Mouse (Mus musculus): ENCODE data around the gene Necab3. TPM values are rescaled to one million over a fixed set of nuclear protein-coding genes. Genes with fewer than 3 reads are reported as not detected.

Necab3 gene
- polyA plus RNA-seq, 1 experiment from 2014 or later = 2.5 TPM

DNA sequence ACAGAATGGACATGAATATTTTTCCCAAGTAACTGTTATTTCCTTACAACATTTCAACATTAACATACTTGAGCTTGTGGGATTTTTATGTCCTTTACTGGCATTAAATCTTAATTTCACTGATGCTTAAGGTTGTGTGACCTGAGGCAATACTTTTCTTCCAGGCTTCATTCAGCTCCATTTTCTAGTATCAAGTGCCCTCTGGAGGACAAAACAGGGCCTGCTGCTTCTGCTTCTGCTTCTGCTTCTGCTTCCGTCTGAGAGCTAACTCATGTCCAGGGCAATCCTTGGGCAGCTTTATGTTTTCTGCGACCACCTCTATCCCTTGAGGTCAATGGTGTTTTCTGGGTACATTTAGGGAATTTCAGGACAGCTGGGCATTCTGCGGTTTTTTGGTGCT, 19.0 kb downstream of the Necab3 start:
- no peak overlapping the region for H3K27ac ChIP-seq (ENCODE audit: low read depth, low read length)
- no peak for ATAC-seq (ENCODE audit: low FRiP score, low TSS enrichment)
- H3K9me3 ChIP-seq (ENCODE audit: control insufficient read depth, low read length) = no peaks in the 10 kb centered on the region
- H3K27me3 ChIP-seq (ENCODE audit: control insufficient read depth, insufficient read depth, low read length) = no peaks in the 10 kb centered on the region
- WGBS = 85% methylated on average over 3 of the region's 3 CpGs
- peaks cover 24% of the 10 kb centered on the region for H3K36me3 ChIP-seq (ENCODE audit: control insufficient read depth, insufficient read depth, low read length)
- H3K4me1 ChIP-seq (ENCODE audit: control insufficient read depth, insufficient read depth, low read length) = no peaks in the 10 kb centered on the region
- no peak overlapping the region for H3K4me2 ChIP-seq (replicated peaks; ENCODE audit: low read depth, low read length)
- H3K9ac ChIP-seq (ENCODE audit: low read depth, low read length) = no peak overlapping the region
- no peak overlapping the region for H3K4me3 ChIP-seq (ENCODE audit: low read length)

DNA sequence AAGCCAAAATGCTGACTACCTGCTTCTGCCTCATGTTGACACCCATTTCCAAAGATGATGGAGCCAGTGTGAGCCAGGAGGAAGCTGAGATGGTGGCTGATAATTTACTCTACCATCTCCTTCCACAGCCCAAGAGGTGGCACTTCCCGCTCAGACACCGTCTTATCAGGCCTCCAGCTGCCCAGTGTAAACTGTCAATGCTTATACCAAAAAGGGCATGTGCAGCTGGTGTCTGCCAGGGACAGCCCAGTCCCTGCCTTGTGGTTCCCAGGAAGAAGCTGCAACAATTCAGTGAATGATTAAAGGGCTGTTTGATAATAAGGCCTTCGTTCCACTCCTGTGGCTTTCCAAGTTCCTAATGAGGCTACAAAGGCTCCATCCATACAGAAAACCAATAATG, 20.0 kb downstream of the Necab3 start:
- Histone ChIP-seq H3K4me2 (replicated peaks; ENCODE audit: low read depth, low read length) (no peak overlapping the region), H3K27me3 (ENCODE audit: control insufficient read depth, insufficient read depth, low read length) (no peaks in the 10 kb centered on the region), H3K9me3 (ENCODE audit: control insufficient read depth, low read length) (no peaks in the 10 kb centered on the region), H3K9ac (ENCODE audit: low read depth, low read length) (no peak overlapping the region), H3K4me3 (ENCODE audit: low read length) (no peak overlapping the region), H3K4me1 (ENCODE audit: control insufficient read depth, insufficient read depth, low read length) (no peaks in the 10 kb centered on the region), H3K27ac (ENCODE audit: low read depth, low read length) (no peak overlapping the region), H3K36me3 (ENCODE audit: control insufficient read depth, insufficient read depth, low read length) (peaks cover 27% of the 10 kb centered on the region)
- no peak for ATAC-seq (ENCODE audit: low FRiP score, low TSS enrichment)
- WGBS = 69% methylated on average over 3 of the region's 3 CpGs

DNA sequence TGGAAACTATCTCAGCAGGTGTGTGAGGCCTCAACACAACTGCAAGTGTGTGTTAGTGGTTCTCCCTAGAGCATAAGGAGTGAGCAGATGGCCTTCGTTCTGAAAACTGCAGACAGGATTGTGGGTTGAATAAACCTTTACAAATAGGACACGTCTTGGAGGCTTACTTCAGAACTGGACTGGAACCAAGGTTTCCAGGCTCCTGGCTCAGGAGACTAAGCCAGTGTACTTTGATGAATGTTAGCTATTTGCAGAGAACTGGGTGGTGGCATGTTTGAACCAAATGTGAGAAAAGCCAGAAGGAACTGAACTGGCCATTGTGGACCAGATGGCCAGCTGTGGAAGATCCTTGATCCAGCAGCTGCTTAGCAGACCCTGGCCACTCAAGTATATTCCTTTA, 20.4 kb downstream of the Necab3 start:
- Histone ChIP-seq H3K4me1 (ENCODE audit: control insufficient read depth, insufficient read depth, low read length) (no peaks in the 10 kb centered on the region), H3K4me2 (replicated peaks; ENCODE audit: low read depth, low read length) (no peak overlapping the region), H3K9ac (ENCODE audit: low read depth, low read length) (no peak overlapping the region), H3K36me3 (ENCODE audit: control insufficient read depth, insufficient read depth, low read length) (peaks cover 29% of the 10 kb centered on the region), H3K9me3 (ENCODE audit: control insufficient read depth, low read length) (no peaks in the 10 kb centered on the region), H3K27me3 (ENCODE audit: control insufficient read depth, insufficient read depth, low read length) (no peaks in the 10 kb centered on the region), H3K27ac (ENCODE audit: low read depth, low read length) (no peak overlapping the region), H3K4me3 (ENCODE audit: low read length) (no peak overlapping the region)
- no peak for ATAC-seq (ENCODE audit: low FRiP score, low TSS enrichment)
- whole genome bisulfite sequencing = 78% methylated on average over 2 of the region's 2 CpGs

DNA sequence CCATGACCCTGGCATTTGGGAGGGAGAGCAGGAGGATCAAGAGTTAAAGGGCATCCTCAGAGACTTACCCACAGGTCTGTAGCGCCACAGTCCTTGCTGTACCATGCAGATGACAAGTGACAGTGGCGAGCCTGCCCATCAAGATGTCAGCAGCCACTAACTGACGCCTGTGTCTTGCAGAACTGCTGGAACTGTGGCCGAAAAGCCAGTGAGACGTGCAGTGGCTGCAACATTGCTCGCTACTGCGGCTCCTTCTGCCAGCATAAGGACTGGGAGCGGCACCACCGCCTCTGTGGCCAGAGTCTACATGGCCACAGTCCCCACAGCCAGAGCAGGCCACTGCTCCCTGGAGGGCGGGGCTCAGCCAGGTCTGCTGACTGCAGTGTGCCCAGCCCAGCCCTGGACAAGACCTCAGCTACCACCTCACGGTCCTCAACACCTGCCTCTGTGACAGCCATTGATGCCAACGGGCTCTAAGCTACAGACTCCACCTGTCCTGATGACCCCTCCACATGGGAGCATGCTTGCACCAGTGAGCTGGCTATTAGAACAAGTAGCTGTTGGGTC, 23.9 kb downstream of the Necab3 start:
- peaks cover 50% of the 10 kb centered on the region for H3K36me3 ChIP-seq (ENCODE audit: control insufficient read depth, insufficient read depth, low read length)
- WGBS = 91% methylated on average over 12 of the region's 12 CpGs
- no peaks in the 10 kb centered on the region for H3K9me3 ChIP-seq (ENCODE audit: control insufficient read depth, low read length)
- no peaks in the 10 kb centered on the region for H3K27me3 ChIP-seq (ENCODE audit: control insufficient read depth, insufficient read depth, low read length)
- H3K9ac ChIP-seq (ENCODE audit: low read depth, low read length) = no peak overlapping the region
- H3K4me1 ChIP-seq (ENCODE audit: control insufficient read depth, insufficient read depth, low read length) = no peaks in the 10 kb centered on the region
- no peak overlapping the region for H3K4me3 ChIP-seq (ENCODE audit: low read length)
- H3K27ac ChIP-seq (ENCODE audit: low read depth, low read length) = no peak overlapping the region
- no peak overlapping the region for H3K4me2 ChIP-seq (replicated peaks; ENCODE audit: low read depth, low read length)
- no peak for ATAC-seq (ENCODE audit: low FRiP score, low TSS enrichment)

DNA sequence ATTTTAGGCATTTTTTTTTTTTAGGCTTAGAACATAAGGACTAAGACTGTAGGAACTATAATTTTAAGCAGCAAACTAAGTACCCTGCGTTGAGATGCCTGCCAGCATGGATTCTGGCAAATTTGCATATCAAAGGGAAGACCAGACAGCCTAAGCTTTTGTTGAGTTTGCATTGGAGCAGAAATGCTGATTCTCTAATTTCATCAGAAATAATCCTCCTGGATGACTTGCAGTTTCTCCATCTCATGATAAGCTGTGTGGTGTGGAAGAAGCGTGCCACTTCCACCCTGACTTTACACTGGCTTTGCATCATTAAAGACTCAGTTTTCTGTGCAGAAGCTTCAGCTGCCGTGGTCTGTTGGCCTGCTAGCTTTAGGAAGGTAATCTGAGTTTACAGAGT, 25.8 kb downstream of the Necab3 start:
- 76% methylated on average over 3 of the region's 3 CpGs for WGBS
- Histone ChIP-seq H3K4me2 (replicated peaks; ENCODE audit: low read depth, low read length) (no peak overlapping the region), H3K36me3 (ENCODE audit: control insufficient read depth, insufficient read depth, low read length) (peaks cover 54% of the 10 kb centered on the region), H3K4me1 (ENCODE audit: control insufficient read depth, insufficient read depth, low read length) (no peaks in the 10 kb centered on the region), H3K4me3 (ENCODE audit: low read length) (no peak overlapping the region), H3K9ac (ENCODE audit: low read depth, low read length) (no peak overlapping the region), H3K27me3 (ENCODE audit: control insufficient read depth, insufficient read depth, low read length) (no peaks in the 10 kb centered on the region), H3K27ac (ENCODE audit: low read depth, low read length) (no peak overlapping the region), H3K9me3 (ENCODE audit: control insufficient read depth, low read length) (no peaks in the 10 kb centered on the region)
- ATAC-seq (ENCODE audit: low FRiP score, low TSS enrichment) = no peak

DNA sequence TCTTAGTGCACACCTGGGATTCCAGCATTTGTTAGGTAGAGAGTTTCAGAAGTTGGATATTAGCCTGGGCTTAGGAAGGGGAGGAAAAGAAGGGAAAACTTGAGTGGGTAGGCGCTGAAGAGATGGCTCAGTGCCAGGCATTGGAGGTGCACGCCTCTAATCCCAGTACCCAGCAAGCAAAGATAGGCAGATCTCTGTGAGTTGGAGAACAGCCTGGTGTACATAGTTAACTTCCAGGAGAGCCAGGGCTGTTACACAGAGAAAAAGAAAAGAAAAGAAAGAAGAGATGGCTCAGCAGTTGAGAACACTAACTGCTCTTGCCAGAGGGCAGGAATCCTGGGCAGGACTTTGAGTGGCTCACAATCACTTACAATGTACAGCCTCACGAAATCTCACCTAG, 32.2 kb downstream of the Necab3 start:
- no peaks in the 10 kb centered on the region for H3K27me3 ChIP-seq (ENCODE audit: control insufficient read depth, insufficient read depth, low read length)
- ATAC-seq (ENCODE audit: low FRiP score, low TSS enrichment) = no peak
- H3K4me2 ChIP-seq (replicated peaks; ENCODE audit: low read depth, low read length) = no peak overlapping the region
- no peaks in the 10 kb centered on the region for H3K9me3 ChIP-seq (ENCODE audit: control insufficient read depth, low read length)
- no peak overlapping the region for H3K27ac ChIP-seq (ENCODE audit: low read depth, low read length)
- peaks cover 51% of the 10 kb centered on the region for H3K36me3 ChIP-seq (ENCODE audit: control insufficient read depth, insufficient read depth, low read length)
- 92% methylated on average over 3 of the region's 3 CpGs for WGBS
- H3K4me3 ChIP-seq (ENCODE audit: low read length) = no peak overlapping the region
- H3K4me1 ChIP-seq (ENCODE audit: control insufficient read depth, insufficient read depth, low read length) = no peaks in the 10 kb centered on the region
- no peak overlapping the region for H3K9ac ChIP-seq (ENCODE audit: low read depth, low read length)

DNA sequence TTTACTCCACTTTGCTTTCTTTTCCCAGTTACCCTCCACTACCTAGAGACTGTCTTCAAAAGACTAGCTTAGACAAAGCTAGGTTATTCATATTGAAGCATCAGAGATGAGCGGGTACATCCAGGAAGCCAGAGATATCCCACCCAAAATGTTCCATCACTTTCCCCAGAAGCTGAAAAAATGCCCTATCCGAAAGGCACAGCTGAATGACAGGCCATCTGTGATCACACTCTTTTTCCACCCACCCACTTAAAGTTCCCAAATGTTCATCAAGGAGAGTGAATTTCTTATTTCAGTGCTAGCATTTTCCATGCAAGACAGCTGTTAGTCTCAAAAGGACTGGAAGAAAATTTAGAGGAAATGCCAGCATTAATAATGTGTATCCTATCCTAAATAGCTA, 33.4 kb downstream of the Necab3 start:
- no peak overlapping the region for H3K9ac ChIP-seq (ENCODE audit: low read depth, low read length)
- 91% methylated on average over 2 of the region's 2 CpGs for WGBS
- no peak overlapping the region for H3K27ac ChIP-seq (ENCODE audit: low read depth, low read length)
- no peak overlapping the region for H3K4me3 ChIP-seq (ENCODE audit: low read length)
- no peaks in the 10 kb centered on the region for H3K27me3 ChIP-seq (ENCODE audit: control insufficient read depth, insufficient read depth, low read length)
- no peaks in the 10 kb centered on the region for H3K9me3 ChIP-seq (ENCODE audit: control insufficient read depth, low read length)
- no peak for ATAC-seq (ENCODE audit: low FRiP score, low TSS enrichment)
- H3K36me3 ChIP-seq (ENCODE audit: control insufficient read depth, insufficient read depth, low read length) = peaks cover 49% of the 10 kb centered on the region; the same call in 1 of the 2 replicates
- no peaks in the 10 kb centered on the region for H3K4me1 ChIP-seq (ENCODE audit: control insufficient read depth, insufficient read depth, low read length)
- H3K4me2 ChIP-seq (replicated peaks; ENCODE audit: low read depth, low read length) = no peak overlapping the region

DNA sequence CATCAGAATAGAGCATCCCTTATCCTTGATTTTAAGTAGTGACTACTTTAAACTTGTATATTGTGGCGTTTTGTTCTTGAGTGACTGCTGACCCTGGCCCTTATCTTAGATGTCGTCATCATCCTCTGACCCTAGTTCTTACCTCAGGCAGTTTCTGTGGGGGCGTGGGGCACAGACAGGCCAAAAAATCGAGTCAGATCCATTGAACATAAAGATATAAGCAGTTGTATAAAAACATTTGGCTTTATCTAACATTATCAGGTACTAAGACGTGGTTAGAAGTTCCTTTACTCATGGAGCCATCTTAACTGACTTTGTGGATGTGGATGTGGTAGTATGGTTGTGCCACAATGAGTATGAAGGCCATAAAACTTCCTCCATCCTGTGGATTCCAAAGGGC, 36.4 kb downstream of the Necab3 start:
- no peaks in the 10 kb centered on the region for H3K9me3 ChIP-seq (ENCODE audit: control insufficient read depth, low read length)
- H3K27me3 ChIP-seq (ENCODE audit: control insufficient read depth, insufficient read depth, low read length) = no peaks in the 10 kb centered on the region
- H3K27ac ChIP-seq (ENCODE audit: low read depth, low read length) = no peak overlapping the region
- H3K4me1 ChIP-seq (ENCODE audit: control insufficient read depth, insufficient read depth, low read length) = no peaks in the 10 kb centered on the region
- H3K4me2 ChIP-seq (replicated peaks; ENCODE audit: low read depth, low read length) = no peak overlapping the region
- WGBS = 90% methylated on average over 5 of the region's 5 CpGs
- H3K36me3 ChIP-seq (ENCODE audit: control insufficient read depth, insufficient read depth, low read length) = peaks cover 50% of the 10 kb centered on the region
- no peak overlapping the region for H3K4me3 ChIP-seq (ENCODE audit: low read length)
- ATAC-seq (ENCODE audit: low FRiP score, low TSS enrichment) = no peak
- H3K9ac ChIP-seq (ENCODE audit: low read depth, low read length) = no peak overlapping the region

DNA sequence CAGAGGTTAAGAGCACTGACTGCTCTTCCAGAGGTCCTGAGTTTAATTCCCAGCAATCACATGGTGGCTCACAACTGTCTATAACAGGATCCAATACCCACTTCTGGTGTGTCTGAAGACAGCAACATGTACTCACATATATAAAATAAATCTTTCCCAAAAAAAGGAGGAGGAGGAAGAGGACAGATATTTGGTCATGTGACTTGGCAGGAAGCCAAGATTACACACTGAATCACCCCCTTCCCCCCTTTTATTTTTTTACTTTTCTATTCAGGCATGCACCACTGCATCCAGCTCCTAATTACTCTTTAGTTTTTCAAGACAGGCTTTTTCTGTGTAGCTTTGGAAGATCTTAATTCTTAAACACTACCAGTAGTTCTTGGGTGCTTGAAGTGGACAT, 37.2 kb downstream of the Necab3 start:
- no peaks in the 10 kb centered on the region for H3K4me1 ChIP-seq (ENCODE audit: control insufficient read depth, insufficient read depth, low read length)
- no peaks in the 10 kb centered on the region for H3K27me3 ChIP-seq (ENCODE audit: control insufficient read depth, insufficient read depth, low read length)
- H3K36me3 ChIP-seq (ENCODE audit: control insufficient read depth, insufficient read depth, low read length) = peaks cover 55% of the 10 kb centered on the region
- ATAC-seq (ENCODE audit: low FRiP score, low TSS enrichment) = no peak
- no peak overlapping the region for H3K4me2 ChIP-seq (replicated peaks; ENCODE audit: low read depth, low read length)
- H3K9me3 ChIP-seq (ENCODE audit: control insufficient read depth, low read length) = no peaks in the 10 kb centered on the region
- H3K4me3 ChIP-seq (ENCODE audit: low read length) = no peak overlapping the region
- no peak overlapping the region for H3K27ac ChIP-seq (ENCODE audit: low read depth, low read length)
- H3K9ac ChIP-seq (ENCODE audit: low read depth, low read length) = no peak overlapping the region

Data from kidney, embryonic 14.5 days (tissue).